5 mouse cellular contexts compared by ENCODE assay signal in genomic region chr13:10309811-10310210, GRCm38 (mm10).
"Had no signal": no experiment of that assay in that cellular context is flagged by ENCODE, and none has a peak within 500 bp of the region (broad histone marks: within the 10 kb centered on the region; RNA-seq: fewer than 3 reads in every experiment).

No protein-coding gene starts in this region.

- DNase-seq: kidney, postnatal 10 days; right cerebral cortex, postnatal 25 days; spleen, adult 18-20 months; thymus, adult 18-20 months; thymus, postnatal 14 days had no signal
